Mouse (Mus musculus) kidney, postnatal 36 days (tissue): Measurements from ENCODE around the gene Flnc.
A peak's percentile ranks its signal among the peaks of the same experiment; 100 is the strongest.

Experiments
- DNase-seq, 2 experiments: peaks; one replicate each; pipeline ENCODE4 v3.0.0; 2021 to 2022; ENCODE audit warnings: mixed read lengths in 2 of 2

Gene Flnc

GRCm38 (mm10) chr6:29485951-29486350 is 52.9 kb downstream of the Flnc start:
- no peak for DNase-seq

- DNase-seq, result peak; percentile 54 to 75
Measured at GRCm38 (mm10) chr6:29494101-29494500, 61.0 kb downstream of the Flnc start.

- no peak for DNase-seq
Measured at GRCm38 (mm10) chr6:29496270-29496669, 63.2 kb downstream of the Flnc start.

GRCm38 (mm10) chr6:29497791-29498190 is 64.7 kb downstream of the Flnc start:
- no peak for DNase-seq

GRCm38 (mm10) chr6:29500177-29500576 is 67.1 kb downstream of the Flnc start:
- DNase-seq, result no peak

GRCm38 (mm10) chr6:29500810-29501209 is 67.8 kb downstream of the Flnc start:
- DNase-seq, result no peak

GRCm38 (mm10) chr6:29501599-29501998 is 68.5 kb downstream of the Flnc start:
- DNase-seq, result peak; percentile 27 to 36

GRCm38 (mm10) chr6:29505493-29505892 is 72.4 kb downstream of the Flnc start:
- DNase-seq, result peak in 1 of 2 experiments; percentile 27

GRCm38 (mm10) chr6:29506834-29507233 is 73.8 kb downstream of the Flnc start:
- no peak for DNase-seq

- DNase-seq, result peak; percentile 74 to 76
Measured at GRCm38 (mm10) chr6:29507447-29508309, 74.6 kb downstream of the Flnc start, which contains the start of gene Kcp. Kcp (minus strand) TSS chr6:29507952.

GRCm38 (mm10) chr6:29509086-29509485 is 76.0 kb downstream of the Flnc start:
- no peak for DNase-seq
